ENCODE assay signal across 17 mouse cellular contexts in genomic region chr9:40404637-40405036, GRCm38 (mm10).
DNase-seq lines count a peak whose midpoint lies in the region; ATAC-seq and TF ChIP-seq lines count a peak whose summit lies in the region.
"Had no signal": no experiment of that assay in that cellular context is flagged by ENCODE, and none has a peak within 500 bp of the region (broad histone marks: within the 10 kb centered on the region; RNA-seq: fewer than 3 reads in every experiment).

No protein-coding gene starts in this region.

- peak; percentile 58; the same call in 1 of the 2 replicates for ATAC-seq in cerebellum, adult (ENCODE audit: insufficient number of reproducible peaks, low FRiP score, low TSS enrichment)
- no peak for ATAC-seq in kidney, embryonic 16.5 days (ENCODE audit: low FRiP score, low TSS enrichment)
- ATAC-seq: activated CD4-positive, CD25-positive, alpha-beta regulatory T cell, adult 4 months; inflammation-experienced regulatory T-cells, adult 6 months; liver, embryonic 12.5 days; midbrain, embryonic 16.5 days had no signal

- intact Hi-C loops in left cerebral cortex, postnatal 14 days (cut with DNase I): no loop called here

- H3K4me1 ChIP-seq in kidney, embryonic 16.5 days (ENCODE audit: insufficient read depth, low read length): peaks cover 35% of the 10 kb centered on the region
- H3K4me1 ChIP-seq: liver, embryonic 12.5 days; stomach, embryonic 15.5 days had no signal

- H3K4me2 ChIP-seq in kidney, embryonic 16.5 days (replicated peaks; ENCODE audit: low read depth, low read length): no peak overlapping the region
- H3K4me2 ChIP-seq: liver, embryonic 12.5 days; stomach, embryonic 15.5 days had no signal

- H3K36me3 ChIP-seq in kidney, embryonic 16.5 days (ENCODE audit: insufficient read depth, low read length): no peaks in the 10 kb centered on the region
- H3K36me3 ChIP-seq: limb, embryonic 10.5 days; liver, embryonic 12.5 days; stomach, embryonic 15.5 days had no signal

- no peak for TF ChIP-seq CTCF in layer of hippocampus, adult 2 months (conservative IDR thresholded peaks at IDR 0.05)

- peak overlapping the region; percentile 26; the same call in 1 of the 2 replicates for H3K4me3 ChIP-seq in layer of hippocampus, adult 2 months
- no peak overlapping the region for H3K4me3 ChIP-seq in kidney, embryonic 16.5 days (ENCODE audit: low read length)
- H3K4me3 ChIP-seq: limb, embryonic 10.5 days; liver, embryonic 12.5 days; stomach, embryonic 15.5 days had no signal

- peak overlapping the region; percentile 21 for H3K27ac ChIP-seq in layer of hippocampus, adult 2 months
- H3K27ac ChIP-seq in kidney, embryonic 16.5 days (ENCODE audit: low read length): no peak overlapping the region
- H3K27ac ChIP-seq: limb, embryonic 10.5 days; liver, embryonic 12.5 days; stomach, embryonic 15.5 days had no signal

- no peak for DNase-seq in cerebellum, adult 11 months
- DNase-seq in layer of hippocampus, adult 2 months (ENCODE audit: low spot score in 2 of 2): peak in 1 of 2 experiments; percentile 34
- no peak for DNase-seq in layer of hippocampus, postnatal 25 days (ENCODE audit: extremely low spot score in 1 of 2, low spot score in 1 of 2)
- peak; percentile 71 for DNase-seq in cerebellum, adult 9-11 months
- peak; percentile 50 to 79 for DNase-seq in left cerebral cortex, postnatal 14 days (ENCODE audit: low spot score in 2 of 2)
- DNase-seq in thymus, postnatal 36 days: no peak
- DNase-seq: gastrocnemius, postnatal 36 days; spleen, adult 18-20 months; thymus, postnatal 25 days had no signal

- WGBS in kidney, embryonic 16.5 days: 86% methylated on average over 11 of the region's 11 CpGs

- H3K27me3 ChIP-seq in kidney, embryonic 16.5 days (ENCODE audit: insufficient read depth, low read length): no peaks in the 10 kb centered on the region
- H3K27me3 ChIP-seq: liver, embryonic 12.5 days; stomach, embryonic 15.5 days had no signal

- H3K9ac ChIP-seq in kidney, embryonic 16.5 days (replicated peaks; ENCODE audit: low read length): no peak overlapping the region
- H3K9ac ChIP-seq: liver, embryonic 12.5 days; stomach, embryonic 15.5 days had no signal

- no peaks in the 10 kb centered on the region for H3K9me3 ChIP-seq in kidney, embryonic 16.5 days (ENCODE audit: low read length)
- H3K9me3 ChIP-seq: limb, embryonic 10.5 days; liver, embryonic 12.5 days; stomach, embryonic 15.5 days had no signal

Comparison
In these comparisons a context has a peak if more than half of its experiments do, and no peak if none do; other contexts are left out.
1. DNase-seq: peak in cerebellum, adult 9-11 months (single experiment) and left cerebral cortex, postnatal 14 days (2 of 2); none in cerebellum, adult 11 months (single experiment), layer of hippocampus, postnatal 25 days (0 of 2) and thymus, postnatal 36 days (0 of 2).